Mouse (Mus musculus): ENCODE data around the gene Pex11g.

Pex11g gene

GRCm38 (mm10) chr8:3414639-3415190 lies 52.8 kb downstream of the Pex11g start:
- no peak for DNase-seq

- DNase-seq, result no peak
These were observed 54.7 kb downstream of the Pex11g start for GRCm38 (mm10) chr8:3412816-3413215.

GRCm38 (mm10) chr8:3411901-3412301 lies 55.6 kb downstream of the Pex11g start:
- peak in 1 of 2 experiments; percentile 25 for DNase-seq

- DNase-seq, result no peak
These were observed 56.4 kb downstream of the Pex11g start for GRCm38 (mm10) chr8:3411085-3411484.

- no peak for DNase-seq
These were observed 60.1 kb downstream of the Pex11g start for GRCm38 (mm10) chr8:3407417-3407816.
